Mouse (Mus musculus): ENCODE data around the gene Rab3c.

- TF ChIP-seq CTCF (IDR thresholded peaks at IDR 0.05; ENCODE audit: extremely low read depth, insufficient read depth, low read length) (no peak), POLR2A (IDR thresholded peaks at IDR 0.05; ENCODE audit: extremely low read depth, insufficient read depth, low read length) (no peak)
Observed at GRCm38 (mm10) chr13:110048767-110049434, 231.9 kb downstream of the Rab3c start.

Measured in cortical plate, adult 2 months (tissue).